Mouse (Mus musculus): Measurements from ENCODE around the gene Cdk5rap2. TPM values are rescaled to one million over a fixed set of nuclear protein-coding genes. Genes with fewer than 3 reads are reported as not detected.
A peak's percentile ranks its signal among the peaks of the same experiment; 100 is the strongest.

The Cdk5rap2 gene
- polyA plus RNA-seq (2012; rRNA removed): 7.1 and 7.9 TPM in 2 replicates

DNA sequence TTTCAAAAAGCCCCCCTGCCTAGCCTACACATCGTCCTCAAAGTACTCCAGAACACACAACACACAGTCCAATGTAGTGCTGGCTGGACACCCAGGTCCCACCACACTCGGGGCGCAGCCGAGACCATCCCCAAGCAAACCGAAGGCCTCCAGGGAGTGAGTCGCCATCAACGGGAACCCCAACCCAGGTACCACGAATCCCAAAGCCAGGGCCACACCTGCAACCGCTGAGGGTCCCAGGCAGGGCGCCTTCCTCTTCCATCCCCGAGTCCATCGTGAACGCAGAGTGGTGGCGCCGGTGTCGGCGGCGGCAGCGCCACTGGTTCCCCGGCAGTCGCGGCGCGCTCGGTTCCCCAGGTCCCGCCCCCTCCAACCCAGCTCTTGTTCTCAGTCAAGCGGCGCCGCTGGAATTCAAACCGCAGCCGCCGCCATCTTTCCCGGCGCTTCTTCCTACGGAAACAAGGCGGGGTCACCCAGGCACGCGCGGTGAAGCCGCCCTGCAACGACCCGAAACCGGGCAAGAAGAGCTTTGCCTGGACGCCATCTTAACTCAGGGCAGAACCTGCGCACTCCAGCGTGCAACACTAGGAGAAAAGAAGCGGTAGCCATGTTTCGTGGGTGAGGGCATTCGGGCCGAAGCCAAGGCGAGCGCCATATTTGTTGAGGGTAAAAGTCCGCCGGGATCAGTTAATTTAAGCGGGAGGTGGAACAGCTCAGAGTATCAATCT, at the start of gene Cdk5rap2:
Cdk5rap2 (minus strand) TSS at position 450 of the 728 bp plus-strand sequence.
- peak; percentile 95 to 98 for DNase-seq (ENCODE audit: extremely low spot score in 1 of 2, low spot score in 1 of 2)

DNA sequence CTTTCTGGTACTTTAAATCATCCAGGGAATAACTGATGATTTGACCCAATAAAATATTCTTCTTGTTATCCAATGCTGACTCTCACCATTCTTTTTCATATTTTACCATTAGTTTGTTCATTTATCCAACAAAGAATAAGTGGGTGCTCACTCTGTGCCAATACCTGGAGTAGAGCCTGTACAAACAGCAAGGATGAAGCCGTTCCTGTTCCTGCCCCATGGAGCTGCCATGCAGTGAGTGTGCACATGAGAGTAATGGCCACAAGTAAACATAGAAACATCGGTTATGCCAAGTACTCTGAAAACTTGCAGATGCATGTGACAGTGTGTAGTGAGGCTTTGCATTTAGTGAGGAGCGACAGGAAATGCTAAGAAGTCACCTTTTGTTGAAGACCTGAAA, 41.9 kb upstream of the Cdk5rap2 start:
- no peak for DNase-seq (ENCODE audit: extremely low spot score in 1 of 2, low spot score in 1 of 2)

DNA sequence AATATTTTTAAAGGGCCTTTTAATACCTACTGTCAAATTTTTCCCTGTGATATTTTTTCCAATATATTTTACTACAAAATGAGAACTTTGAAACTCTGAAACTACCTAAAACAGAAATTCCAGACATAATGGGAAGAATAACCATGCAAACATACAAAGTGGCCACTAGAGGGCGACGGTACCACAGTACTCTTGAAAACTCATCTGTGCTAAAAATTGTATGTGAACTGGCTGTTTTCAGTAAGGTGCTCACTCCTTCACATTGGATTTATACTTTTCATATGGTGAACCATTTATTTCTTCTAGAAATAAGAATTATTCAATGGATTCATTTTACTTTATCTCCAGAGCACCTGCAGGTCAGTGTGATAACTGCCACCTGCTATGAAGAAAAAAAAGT, 41.5 kb upstream of the Cdk5rap2 start:
- peak in 1 of 2 experiments; percentile 77 for DNase-seq (ENCODE audit: extremely low spot score in 1 of 2, low spot score in 1 of 2)

DNA sequence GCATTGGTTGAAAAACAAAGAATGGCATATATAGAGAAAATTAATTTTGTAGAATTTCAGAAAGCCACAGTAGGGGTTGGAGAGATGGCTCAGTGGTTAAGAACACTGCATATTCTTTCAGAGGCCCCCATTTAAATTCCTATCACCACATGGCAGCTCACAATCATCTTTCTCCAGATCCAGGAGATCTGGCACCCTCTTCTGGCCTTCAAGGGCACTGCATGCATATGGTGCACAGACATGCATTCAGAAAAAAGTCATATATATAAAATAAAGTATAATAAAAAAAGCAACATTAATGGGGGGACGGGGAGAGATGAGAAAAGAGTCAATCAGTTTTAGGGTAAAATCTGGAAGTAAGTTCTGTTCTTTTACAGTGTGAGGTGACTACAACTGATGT, 39.4 kb upstream of the Cdk5rap2 start:
- DNase-seq (ENCODE audit: extremely low spot score in 1 of 2, low spot score in 1 of 2): no peak

DNA sequence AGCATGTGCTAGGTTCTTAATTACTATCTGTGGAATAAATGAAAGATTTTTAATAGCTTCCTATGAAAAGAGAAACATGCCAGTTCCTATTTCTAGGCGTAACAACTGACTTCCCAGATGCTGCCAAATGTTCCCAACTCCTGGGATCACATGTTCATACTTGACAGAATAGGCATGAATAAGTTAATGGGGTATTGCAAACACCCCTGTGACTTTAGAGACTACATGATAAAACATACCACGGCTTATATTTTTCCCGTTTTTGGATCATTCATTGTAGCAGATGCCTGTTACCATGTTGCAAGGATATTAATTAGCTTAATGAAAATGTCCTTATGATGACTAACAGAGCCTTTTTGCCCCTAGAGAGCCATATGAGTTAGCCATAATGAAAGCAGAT, 36.5 kb upstream of the Cdk5rap2 start:
- no peak for DNase-seq (ENCODE audit: extremely low spot score in 1 of 2, low spot score in 1 of 2)

DNA sequence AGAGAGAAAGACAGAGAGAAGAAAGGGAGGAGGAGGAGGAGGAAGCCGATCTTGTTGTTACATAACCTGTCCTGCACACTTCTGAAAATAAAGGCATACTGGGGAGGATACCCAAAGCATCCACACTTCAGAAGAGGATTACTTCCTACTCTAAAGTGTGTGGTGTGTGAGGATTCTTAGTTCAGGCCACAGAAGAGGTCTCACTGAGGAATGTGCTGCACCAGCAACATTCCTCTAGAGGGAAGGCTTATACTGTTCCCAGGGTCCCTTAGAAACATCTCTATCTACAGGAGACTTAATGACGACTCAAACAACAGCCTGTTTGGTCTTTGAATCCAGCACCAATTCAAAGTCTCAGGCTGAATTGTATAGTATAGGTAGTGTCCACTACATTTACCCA, 10.0 kb upstream of the Cdk5rap2 start:
- DNase-seq (ENCODE audit: extremely low spot score in 1 of 2, low spot score in 1 of 2): no peak

DNA sequence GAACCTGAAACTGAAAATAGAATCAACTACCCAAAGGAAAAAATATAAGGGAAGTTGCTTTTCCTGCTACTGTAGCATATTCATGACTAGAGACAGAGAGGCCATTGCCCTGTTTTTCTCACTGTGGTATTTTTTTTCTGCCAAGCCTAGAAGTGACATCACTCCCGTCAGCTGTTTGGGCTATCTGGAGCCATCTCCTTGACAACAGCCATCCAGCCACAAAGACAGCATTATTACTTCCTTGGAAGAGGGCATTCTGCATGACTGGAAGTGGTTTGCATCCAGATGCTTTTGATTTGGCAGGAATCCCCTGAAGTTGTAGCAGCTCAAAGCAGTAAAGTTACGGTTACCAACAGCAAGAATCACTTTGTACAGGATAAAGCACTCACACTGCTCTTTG, 1.9 kb upstream of the Cdk5rap2 start:
- DNase-seq (ENCODE audit: extremely low spot score in 1 of 2, low spot score in 1 of 2): peak in 1 of 2 experiments; percentile 56

DNA sequence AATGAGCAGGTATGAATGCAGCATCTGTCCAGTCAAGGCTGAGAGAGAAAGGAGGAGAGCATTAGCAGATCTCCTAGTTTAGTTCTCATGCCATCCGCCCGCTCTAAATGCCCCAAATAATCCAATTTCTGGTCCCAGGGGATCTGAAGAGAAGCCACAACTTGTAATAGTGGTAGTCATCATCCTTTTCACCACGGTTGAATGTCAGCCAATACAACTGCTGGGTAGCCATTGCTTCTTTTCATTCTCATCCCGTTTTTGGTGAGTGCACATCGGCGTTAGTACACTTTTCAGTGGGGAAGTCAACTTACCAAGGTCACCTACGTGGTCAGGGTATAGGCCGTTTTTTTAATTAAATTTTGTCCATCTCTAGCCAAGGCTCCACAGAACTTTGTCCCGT, 787 bp downstream of the Cdk5rap2 start:
- no peak for DNase-seq (ENCODE audit: extremely low spot score in 1 of 2, low spot score in 1 of 2)

DNA sequence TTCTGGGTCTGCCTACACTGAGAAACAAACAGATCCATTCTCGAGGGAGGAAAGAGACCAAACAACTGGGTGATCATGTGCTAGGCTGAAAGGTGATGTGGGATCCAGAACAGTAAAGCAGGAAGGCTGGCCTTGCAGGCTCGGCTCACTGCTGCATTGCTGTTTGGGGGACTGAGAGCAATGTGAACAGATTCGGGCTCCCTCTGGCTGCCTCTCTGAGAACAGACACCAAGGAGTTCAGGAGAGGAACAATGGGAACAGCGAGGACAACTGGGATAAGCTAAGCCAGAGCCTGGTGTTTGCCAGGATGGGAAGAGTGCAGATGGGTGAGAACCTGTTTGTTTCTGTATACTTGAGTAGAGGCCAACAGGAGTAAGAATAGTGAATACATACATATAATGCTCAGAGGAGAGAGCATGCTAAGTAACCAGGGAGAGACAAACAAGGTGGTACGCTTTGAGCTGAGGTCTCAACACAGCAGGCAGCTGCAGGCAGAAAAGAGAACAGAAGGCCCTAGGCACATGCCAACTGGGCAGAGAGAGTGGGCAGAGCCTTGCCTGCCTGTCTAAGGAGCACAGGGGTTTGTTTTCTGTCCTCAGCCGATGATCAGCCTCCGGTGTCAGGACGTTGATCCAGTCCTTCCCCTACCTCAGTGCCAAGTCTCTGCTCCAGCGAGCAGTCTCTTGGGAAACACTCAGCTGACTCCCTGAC, 8.0 kb downstream of the Cdk5rap2 start:
- peak; percentile 50 to 84 for DNase-seq (ENCODE audit: extremely low spot score in 1 of 2, low spot score in 1 of 2)

DNA sequence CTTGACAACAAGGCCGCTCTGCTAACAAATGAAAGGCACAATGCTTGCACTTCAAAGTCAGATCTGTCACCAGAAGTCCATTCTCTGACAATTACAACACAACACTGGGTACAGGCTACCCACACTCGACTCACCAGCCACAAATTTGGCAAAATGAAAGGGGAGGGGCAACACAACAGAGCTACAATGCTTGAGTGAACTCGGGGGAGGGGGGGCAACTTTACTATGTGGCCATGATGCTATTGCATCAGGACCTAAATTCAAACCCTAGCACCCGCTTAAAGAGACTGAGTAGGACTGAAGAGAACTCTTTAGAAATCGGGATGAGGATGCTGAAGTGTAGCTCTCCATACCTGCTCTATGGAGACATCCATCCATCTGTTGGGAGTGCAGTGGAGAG, 10.8 kb downstream of the Cdk5rap2 start:
- DNase-seq (ENCODE audit: extremely low spot score in 1 of 2, low spot score in 1 of 2): no peak

DNA sequence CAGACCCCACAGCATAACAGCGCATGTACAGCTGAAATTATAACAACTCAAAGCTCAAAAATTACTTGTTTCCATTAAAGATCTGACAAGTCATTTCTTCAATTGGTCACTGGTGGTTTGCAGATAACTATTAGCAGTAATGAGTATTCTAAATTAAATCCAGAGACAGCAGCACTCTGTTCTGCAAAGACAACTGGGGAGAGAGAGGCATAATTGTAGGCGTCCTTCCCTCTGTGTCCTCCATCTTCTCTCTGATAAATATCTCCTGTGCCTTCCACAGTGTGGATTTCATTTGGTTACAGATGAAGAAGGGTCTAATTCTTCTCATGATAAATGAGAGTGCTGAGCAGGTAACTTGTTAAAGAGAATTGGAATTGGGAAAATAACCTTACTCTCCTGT, 11.2 kb downstream of the Cdk5rap2 start:
- no peak for DNase-seq (ENCODE audit: extremely low spot score in 1 of 2, low spot score in 1 of 2)

DNA sequence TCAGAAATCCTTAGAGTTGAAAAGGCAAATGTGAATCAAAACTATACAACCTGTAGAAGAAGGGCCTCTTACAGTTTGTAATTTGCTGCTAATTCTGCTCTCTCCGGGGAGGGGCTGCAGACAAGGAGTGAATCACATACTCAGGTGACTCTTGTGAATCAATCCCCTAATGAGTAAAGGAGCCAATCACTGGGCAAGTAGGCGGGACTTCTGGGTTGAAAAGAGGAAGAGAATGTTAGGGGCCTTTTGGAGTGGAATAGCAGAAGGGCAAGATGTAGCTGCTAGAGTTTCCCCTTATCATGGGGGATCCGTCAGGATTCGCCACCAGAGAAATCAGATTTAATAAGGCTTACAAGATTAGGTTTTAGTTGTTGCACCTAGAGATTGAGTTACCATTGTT, 12.2 kb downstream of the Cdk5rap2 start:
- no peak for DNase-seq (ENCODE audit: extremely low spot score in 1 of 2, low spot score in 1 of 2)

DNA sequence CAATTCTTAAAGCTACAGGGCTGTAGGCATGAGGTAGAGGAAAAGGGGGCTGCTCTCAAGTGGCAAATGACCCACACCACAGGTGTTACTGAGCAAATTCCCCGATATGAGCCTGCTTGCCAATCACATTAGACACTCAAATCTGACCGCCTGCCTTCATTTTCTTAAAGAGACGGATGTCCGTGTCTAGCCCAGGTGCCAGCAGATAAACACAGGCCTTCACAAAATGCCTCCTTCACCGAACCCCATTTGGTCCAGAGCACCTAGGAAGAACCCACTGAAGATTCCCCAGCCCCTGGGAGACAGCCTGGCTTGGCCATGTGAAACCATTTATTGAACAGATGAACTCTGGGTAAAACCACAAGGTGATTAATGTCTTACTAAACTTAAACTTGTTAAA, 13.5 kb downstream of the Cdk5rap2 start:
- no peak for DNase-seq (ENCODE audit: extremely low spot score in 1 of 2, low spot score in 1 of 2)

DNA sequence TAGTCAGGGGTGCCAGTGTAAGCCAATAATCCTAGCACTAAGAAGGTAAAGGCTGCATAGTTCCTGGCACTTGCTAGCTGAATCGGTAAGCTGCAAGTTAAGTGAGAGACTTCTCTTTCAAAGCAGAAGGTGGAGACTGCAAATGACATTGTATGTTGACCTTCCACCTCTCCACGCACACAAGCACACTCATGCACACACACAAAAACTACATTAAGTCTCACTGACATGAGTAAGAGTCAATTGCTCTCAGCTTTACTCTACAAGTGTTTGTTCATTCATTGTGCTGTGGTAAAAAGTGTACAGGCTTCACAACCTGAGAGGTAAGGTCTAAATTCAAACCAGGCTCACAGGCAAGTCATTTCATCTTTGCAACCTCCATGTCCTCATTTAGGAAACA, 15.5 kb downstream of the Cdk5rap2 start:
- no peak for DNase-seq (ENCODE audit: extremely low spot score in 1 of 2, low spot score in 1 of 2)

DNA sequence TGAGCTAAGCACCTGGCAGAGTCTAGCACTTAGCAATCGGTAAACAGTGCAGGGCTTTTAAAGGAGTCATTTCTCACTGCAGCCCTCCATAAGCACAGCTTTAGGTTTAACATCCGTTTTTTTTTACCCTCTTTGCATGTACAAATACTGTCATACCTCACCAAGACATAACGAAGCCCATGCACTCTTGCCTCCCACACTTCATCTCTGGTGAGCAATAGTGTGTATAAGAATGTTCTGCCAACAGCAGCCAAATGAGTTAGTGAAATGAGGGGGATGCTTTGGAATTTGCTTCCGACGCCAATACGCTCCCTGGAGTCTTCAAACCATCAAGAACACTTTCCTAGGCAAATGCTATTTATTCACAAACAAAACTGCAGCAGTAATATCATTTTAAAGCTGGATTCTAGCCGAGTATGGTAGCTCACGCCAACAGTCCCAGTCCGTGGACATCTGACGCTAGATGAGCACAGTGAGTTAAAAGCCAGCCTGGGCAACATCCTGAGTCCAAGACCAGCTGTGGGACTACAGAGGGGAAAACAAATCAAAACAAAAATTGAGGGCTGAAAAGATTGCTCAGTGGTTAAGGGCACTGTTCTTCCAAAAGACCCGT, 18.4 kb downstream of the Cdk5rap2 start:
- DNase-seq (ENCODE audit: extremely low spot score in 1 of 2, low spot score in 1 of 2): peak in 1 of 2 experiments; percentile 45

DNA sequence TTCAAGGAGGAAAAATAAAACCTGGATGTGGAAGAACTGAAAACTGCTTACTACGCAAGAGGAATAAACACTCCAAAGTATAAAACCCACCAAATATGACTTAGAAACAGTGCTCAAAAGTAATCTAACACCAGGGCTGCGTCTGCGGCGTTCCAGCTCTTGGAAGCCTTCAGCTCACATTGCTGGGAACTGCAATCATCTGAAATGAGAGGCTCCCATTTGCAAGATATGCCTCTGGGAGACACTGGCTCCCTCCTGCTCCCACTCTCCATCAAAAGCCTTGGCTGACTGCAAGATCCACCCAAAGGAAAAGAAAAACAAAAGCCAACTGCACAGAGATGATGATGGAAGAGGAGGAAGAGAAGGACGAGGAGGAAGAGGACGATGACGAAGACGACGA, 19.2 kb downstream of the Cdk5rap2 start:
- no peak for DNase-seq (ENCODE audit: extremely low spot score in 1 of 2, low spot score in 1 of 2)

DNA sequence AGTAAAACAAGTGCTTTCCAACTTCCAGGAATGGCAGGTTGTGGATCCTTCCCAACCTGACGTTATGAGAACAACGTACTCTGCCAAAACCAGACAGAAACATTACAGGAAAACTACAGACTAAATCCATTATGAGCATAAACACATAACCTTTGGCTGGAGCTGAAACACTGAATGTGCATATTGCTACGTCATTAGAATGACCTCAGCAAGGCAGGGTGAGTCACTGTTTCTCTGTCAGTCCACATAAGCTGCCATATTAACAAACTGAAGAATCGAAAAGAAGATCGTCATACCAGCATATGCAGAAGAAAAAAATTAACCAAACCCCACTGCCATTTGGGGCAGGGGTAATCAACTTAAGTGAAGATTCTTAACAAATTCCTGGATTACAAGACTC, 24.0 kb downstream of the Cdk5rap2 start:
- DNase-seq (ENCODE audit: extremely low spot score in 1 of 2, low spot score in 1 of 2): no peak

DNA sequence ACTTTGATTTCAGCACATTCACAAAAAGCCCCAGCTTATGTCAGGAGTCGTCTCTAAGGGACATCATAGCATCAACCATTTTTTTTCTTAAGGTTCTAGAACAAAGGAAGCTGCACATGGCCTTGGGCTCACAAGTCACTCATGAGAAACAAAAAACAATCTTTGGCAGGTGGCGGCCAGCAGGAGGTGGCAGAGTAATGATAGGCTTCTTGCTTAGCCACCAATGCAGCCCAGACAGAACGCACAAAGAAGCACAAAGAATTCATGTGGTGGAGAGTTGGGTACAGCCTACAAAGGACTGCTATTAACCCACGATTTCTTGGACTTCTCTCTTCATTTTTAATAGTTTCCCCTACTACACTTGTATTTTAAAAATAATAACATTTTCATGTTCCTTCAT, 32.9 kb downstream of the Cdk5rap2 start:
- DNase-seq (ENCODE audit: extremely low spot score in 1 of 2, low spot score in 1 of 2): no peak

DNA sequence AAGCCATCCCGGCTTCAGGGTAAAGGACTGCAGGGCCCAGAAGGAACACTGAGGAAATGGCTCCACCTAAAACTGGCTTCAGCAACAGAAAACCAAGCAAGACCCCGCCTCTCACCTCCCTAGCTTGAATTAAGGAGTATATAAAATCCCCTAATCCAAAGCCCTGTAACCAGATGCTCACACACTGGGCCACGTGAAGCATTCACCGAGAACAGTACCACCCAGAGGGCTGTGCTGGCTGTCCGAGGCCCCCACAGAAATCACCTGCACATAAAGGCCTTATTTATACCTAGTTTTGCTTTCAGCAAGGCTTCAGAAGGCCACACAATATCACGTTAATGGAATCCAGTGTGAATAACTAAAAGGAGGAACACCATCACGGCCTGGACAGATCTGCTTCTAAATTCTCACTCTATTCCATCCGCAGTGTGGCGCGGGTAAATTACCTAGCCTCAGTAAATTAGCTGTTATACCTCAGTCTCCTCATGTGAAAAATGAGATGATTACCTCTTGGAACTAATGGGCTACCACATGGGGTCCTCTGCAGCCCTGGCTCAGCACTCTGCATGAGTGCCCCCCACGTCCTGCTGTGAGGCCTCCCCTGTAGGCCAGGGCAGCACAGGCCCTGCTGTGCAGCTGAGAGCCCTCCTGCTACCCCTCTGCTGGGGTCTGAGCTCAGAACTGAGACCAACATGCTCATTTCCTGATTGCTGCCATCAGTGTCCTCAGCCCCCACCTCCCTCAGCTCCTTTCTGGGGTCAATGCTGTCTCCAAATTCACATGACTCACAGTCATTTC, 45.0 kb downstream of the Cdk5rap2 start:
- no peak for DNase-seq (ENCODE audit: extremely low spot score in 1 of 2, low spot score in 1 of 2)

DNA sequence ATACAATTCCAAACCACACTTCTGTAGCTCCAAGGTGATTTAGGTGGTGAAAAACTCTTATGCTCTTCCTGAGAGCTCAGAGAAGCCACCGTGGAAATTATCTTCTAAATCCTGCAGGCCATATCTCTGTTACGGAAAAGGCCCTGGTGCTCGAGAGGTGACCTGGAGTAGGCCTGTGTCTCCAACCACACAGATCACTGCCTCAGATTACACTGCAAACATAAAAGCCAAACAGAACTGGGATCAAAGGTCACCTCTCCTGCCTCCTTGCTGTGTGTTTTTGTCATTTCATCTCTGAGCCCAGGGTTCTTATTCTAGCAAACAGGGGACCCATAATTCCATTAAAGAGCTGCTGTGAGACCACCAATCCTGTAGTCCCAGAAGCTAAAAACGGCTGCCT, 48.9 kb downstream of the Cdk5rap2 start:
- DNase-seq (ENCODE audit: extremely low spot score in 1 of 2, low spot score in 1 of 2): no peak
